Mouse (Mus musculus): ENCODE results near the gene Rnf216. TPM values are rescaled to one million over a fixed set of nuclear protein-coding genes. Genes with fewer than 3 reads are reported as not detected.

The Rnf216 gene
- polyA plus RNA-seq, 1 experiment from 2014 or later, result 52.1 TPM

- Histone ChIP-seq H3K27ac (ENCODE audit: low read length) (peak overlapping the region; percentile 95; the same call in 1 of the 2 replicates), H3K27me3 (ENCODE audit: control insufficient read depth, insufficient read depth, low read length) (no peaks in the 10 kb centered on the region), H3K4me3 (ENCODE audit: low read depth, low read length) (peak overlapping the region; percentile 95), H3K9ac (replicated peaks; ENCODE audit: low read depth, low read length) (no peak overlapping the region), H3K4me2 (replicated peaks; ENCODE audit: low read depth, low read length) (peak overlapping the region; percentile 54), H3K36me3 (ENCODE audit: control insufficient read depth, insufficient read depth, low read length) (peaks cover 19% of the 10 kb centered on the region), H3K9me3 (ENCODE audit: control insufficient read depth, low read depth, low read length) (no peaks in the 10 kb centered on the region), H3K4me1 (ENCODE audit: control insufficient read depth, insufficient read depth, low read length) (peaks cover 21% of the 10 kb centered on the region)
- no peak for ATAC-seq (ENCODE audit: insufficient number of reproducible peaks, insufficient read depth, low FRiP score, low read depth)
- 40% methylated on average over 17 of the region's 17 CpGs for WGBS
These were observed 148.9 kb downstream of the Rnf216 start for GRCm38 (mm10) chr5:142963705-142964494.

- H3K36me3 ChIP-seq (ENCODE audit: control insufficient read depth, insufficient read depth, low read length), result peaks cover 14% of the 10 kb centered on the region
- 4% methylated on average over 13 of the region's 13 CpGs for WGBS
These were observed 149.6 kb downstream of the Rnf216 start for GRCm38 (mm10) chr5:142963003-142963704.

GRCm38 (mm10) chr5:142962444-142962961 is 150.3 kb downstream of the Rnf216 start:
- peak overlapping the region; percentile 95 for H3K4me3 ChIP-seq (ENCODE audit: low read depth, low read length)
- H3K4me1 ChIP-seq (ENCODE audit: control insufficient read depth, insufficient read depth, low read length), result peaks cover 21% of the 10 kb centered on the region
- H3K4me2 ChIP-seq (replicated peaks; ENCODE audit: low read depth, low read length), result peak overlapping the region; percentile 54
- 3% methylated on average over 11 of the region's 11 CpGs for WGBS
- no peak for ATAC-seq (ENCODE audit: insufficient number of reproducible peaks, insufficient read depth, low FRiP score, low read depth)
- peaks cover 10% of the 10 kb centered on the region; the same call in 1 of the 2 replicates for H3K36me3 ChIP-seq (ENCODE audit: control insufficient read depth, insufficient read depth, low read length)
- H3K27ac ChIP-seq (ENCODE audit: low read length), result peak overlapping the region; percentile 95
- H3K9me3 ChIP-seq (ENCODE audit: control insufficient read depth, low read depth, low read length), result no peaks in the 10 kb centered on the region
- H3K9ac ChIP-seq (replicated peaks; ENCODE audit: low read depth, low read length), result peak overlapping the region; percentile 95
- no peaks in the 10 kb centered on the region for H3K27me3 ChIP-seq (ENCODE audit: control insufficient read depth, insufficient read depth, low read length)

More at GRCm38 (mm10) chr5:142963003-142963704, 149.6 kb downstream of the Rnf216 start:
- no peaks in the 10 kb centered on the region for H3K27me3 ChIP-seq (ENCODE audit: control insufficient read depth, insufficient read depth, low read length)
- H3K9me3 ChIP-seq (ENCODE audit: control insufficient read depth, low read depth, low read length), result no peaks in the 10 kb centered on the region
- peaks cover 21% of the 10 kb centered on the region for H3K4me1 ChIP-seq (ENCODE audit: control insufficient read depth, insufficient read depth, low read length)
- peak overlapping the region; percentile 95 for H3K27ac ChIP-seq (ENCODE audit: low read length)
- peak overlapping the region; percentile 95 for H3K4me3 ChIP-seq (ENCODE audit: low read depth, low read length)
- no peak for ATAC-seq (ENCODE audit: insufficient number of reproducible peaks, insufficient read depth, low FRiP score, low read depth)
- peak overlapping the region; percentile 54 for H3K4me2 ChIP-seq (replicated peaks; ENCODE audit: low read depth, low read length)
- H3K9ac ChIP-seq (replicated peaks; ENCODE audit: low read depth, low read length), result peak overlapping the region; percentile 22; the same call in 1 of the 2 replicates

- Histone ChIP-seq H3K4me2 (replicated peaks; ENCODE audit: low read depth, low read length) (peak overlapping the region; percentile 54), H3K27ac (ENCODE audit: low read length) (peak overlapping the region; percentile 95), H3K9me3 (ENCODE audit: control insufficient read depth, low read depth, low read length) (no peaks in the 10 kb centered on the region), H3K27me3 (ENCODE audit: control insufficient read depth, insufficient read depth, low read length) (no peaks in the 10 kb centered on the region), H3K4me3 (ENCODE audit: low read depth, low read length) (peak overlapping the region; percentile 95), H3K9ac (replicated peaks; ENCODE audit: low read depth, low read length) (peak overlapping the region; percentile 95), H3K4me1 (ENCODE audit: control insufficient read depth, insufficient read depth, low read length) (peaks cover 21% of the 10 kb centered on the region), H3K36me3 (ENCODE audit: control insufficient read depth, insufficient read depth, low read length) (peaks cover 10% of the 10 kb centered on the region; the same call in 1 of the 2 replicates)
- WGBS, result 1% methylated on average over 43 of the region's 43 CpGs
- peak; percentile 65 for ATAC-seq (ENCODE audit: insufficient number of reproducible peaks, insufficient read depth, low FRiP score, low read depth)
These were observed 150.8 kb downstream of the Rnf216 start for GRCm38 (mm10) chr5:142961881-142962443.

- Histone ChIP-seq H3K4me1 (ENCODE audit: control insufficient read depth, insufficient read depth, low read length) (peaks cover 21% of the 10 kb centered on the region), H3K27me3 (ENCODE audit: control insufficient read depth, insufficient read depth, low read length) (no peaks in the 10 kb centered on the region), H3K4me3 (ENCODE audit: low read depth, low read length) (peak overlapping the region; percentile 95), H3K36me3 (ENCODE audit: control insufficient read depth, insufficient read depth, low read length) (peaks cover 6% of the 10 kb centered on the region; the same call in 1 of the 2 replicates), H3K9ac (replicated peaks; ENCODE audit: low read depth, low read length) (peak overlapping the region; percentile 95), H3K27ac (ENCODE audit: low read length) (peak overlapping the region; percentile 95), H3K4me2 (replicated peaks; ENCODE audit: low read depth, low read length) (peak overlapping the region; percentile 54), H3K9me3 (ENCODE audit: control insufficient read depth, low read depth, low read length) (no peaks in the 10 kb centered on the region)
- 2% methylated on average over 14 of the region's 15 CpGs for WGBS
- peak; percentile 19 for ATAC-seq (ENCODE audit: insufficient number of reproducible peaks, insufficient read depth, low FRiP score, low read depth)
These were observed 151.4 kb downstream of the Rnf216 start for GRCm38 (mm10) chr5:142961398-142961880.

GRCm38 (mm10) chr5:142960775-142961271 is 152.0 kb downstream of the Rnf216 start:
- WGBS, result under 1% methylated on average over 59 of the region's 59 CpGs
- no peaks in the 10 kb centered on the region for H3K9me3 ChIP-seq (ENCODE audit: control insufficient read depth, low read depth, low read length)
- 0 out of 2 replicates have a peak, but pooled peaks cover under 1% of the 10 kb centered on the region for H3K36me3 ChIP-seq (ENCODE audit: control insufficient read depth, insufficient read depth, low read length)
- H3K9ac ChIP-seq (replicated peaks; ENCODE audit: low read depth, low read length), result peak overlapping the region; percentile 95
- peaks cover 18% of the 10 kb centered on the region for H3K4me1 ChIP-seq (ENCODE audit: control insufficient read depth, insufficient read depth, low read length)
- H3K4me3 ChIP-seq (ENCODE audit: low read depth, low read length), result peak overlapping the region; percentile 95
- H3K27me3 ChIP-seq (ENCODE audit: control insufficient read depth, insufficient read depth, low read length), result no peaks in the 10 kb centered on the region
- H3K27ac ChIP-seq (ENCODE audit: low read length), result peak overlapping the region; percentile 95
- H3K4me2 ChIP-seq (replicated peaks; ENCODE audit: low read depth, low read length), result peak overlapping the region; percentile 54
- no peak for ATAC-seq (ENCODE audit: insufficient number of reproducible peaks, insufficient read depth, low FRiP score, low read depth)

- H3K27me3 ChIP-seq (ENCODE audit: control insufficient read depth, insufficient read depth, low read length), result no peaks in the 10 kb centered on the region
- WGBS, result 7% methylated on average over 44 of the region's 44 CpGs
- H3K36me3 ChIP-seq (ENCODE audit: control insufficient read depth, insufficient read depth, low read length), result no peaks in the 10 kb centered on the region
- ATAC-seq (ENCODE audit: insufficient number of reproducible peaks, insufficient read depth, low FRiP score, low read depth), result peak; percentile 80
- peak within 1 kb of the TSS; percentile 95 for H3K9ac ChIP-seq (replicated peaks; ENCODE audit: low read depth, low read length)
- H3K9me3 ChIP-seq (ENCODE audit: control insufficient read depth, low read depth, low read length), result no peaks in the 10 kb centered on the region
- peaks cover 18% of the 10 kb centered on the region for H3K4me1 ChIP-seq (ENCODE audit: control insufficient read depth, insufficient read depth, low read length)
- H3K27ac ChIP-seq (ENCODE audit: low read length), result peak within 1 kb of the TSS; percentile 95
- H3K4me2 ChIP-seq (replicated peaks; ENCODE audit: low read depth, low read length), result peak within 1 kb of the TSS; percentile 54
- peak within 1 kb of the TSS; percentile 95 for H3K4me3 ChIP-seq (ENCODE audit: low read depth, low read length)
These were observed 152.9 kb downstream of the Rnf216 start, which contains the start of gene Fscn1 for GRCm38 (mm10) chr5:142959576-142960556. Gene Fscn1 (plus strand): TSS chr5:142960343.
